Mouse (Mus musculus) ES-Bruce4 (cell line): Measurements from ENCODE around the gene Slc44a2.

Experiments used
- CTCF ChIP-seq: IDR thresholded peaks from one replicate; pipeline ENCODE4 v1.8.1; 2011; ENCODE audit warnings: low read depth, low read length
- EP300 ChIP-seq: IDR thresholded peaks from 2 replicates; pipeline ENCODE4 v1.6.1; 2011; ENCODE audit warnings: low read depth, low read length; ENCODE audit not compliant: insufficient read depth
- POLR2A ChIP-seq: IDR thresholded peaks from one replicate; pipeline ENCODE4 v1.8.1; 2011; ENCODE audit warnings: low read length; ENCODE audit not compliant: insufficient read depth

- TF ChIP-seq EP300 (no peak), CTCF (no peak), POLR2A (no peak)
These were observed 26.3 kb downstream of the Slc44a2 start for GRCm38 (mm10) chr9:21346627-21347365.
